Mouse (Mus musculus) liver, embryonic 14.5 days (tissue): ENCODE data around the gene Rtn4rl1. TPM values are rescaled to one million over a fixed set of nuclear protein-coding genes. Genes with fewer than 3 reads are reported as not detected.

Source experiments
- ATAC-seq: fragments of 200-750 bp; cut with Nextera tagmentation; 2 replicates; pipeline ENCODE4 v1.8.0; 2017; ENCODE audit warnings: moderate number of reproducible peaks, mild to moderate bottlenecking, moderate library complexity; ENCODE audit not compliant: insufficient read depth
- DNase-seq, 3 experiments: peaks; one replicate each; pipeline ENCODE4 v3.0.0-alpha.2; 2012 to 2013; ENCODE audit warnings: low read depth in 3 of 3, low spot score in 3 of 3
- H3K27ac ChIP-seq: fragments of 300-500 bp; sonication (generic); 2 replicates; pipeline ENCODE4 v1.5.1; 2014; ENCODE audit warnings: moderate library complexity, mild to moderate bottlenecking, control low read depth, inconsistent platforms
- H3K27me3 ChIP-seq: fragments of 300-500 bp; sonication (generic); 2 replicates; pipeline ENCODE4 v1.6.1; 2014; ENCODE audit warnings: mild to moderate bottlenecking, low read length, moderate library complexity; ENCODE audit not compliant: control insufficient read depth, insufficient read depth
- H3K36me3 ChIP-seq: fragments of 300-500 bp; sonication (generic); replicated peaks from 2 replicates; pipeline ENCODE4 v1.6.1; 2014; ENCODE audit warnings: low read depth; ENCODE audit not compliant: control insufficient read depth, insufficient read depth
- H3K4me1 ChIP-seq, 2 experiments: fragments of 200-500 bp in 1 of 2; fragments of 300-500 bp in 1 of 2; sonication (generic) in 1 of 2; replicated peaks; 2 replicates each; pipeline ENCODE4 v1.6.1; 2012 to 2014; ENCODE audit warnings: antibody characterized with exemption in 1 of 2, inconsistent platforms in 1 of 2, low read length in 1 of 2; ENCODE audit not compliant: control insufficient read depth in 2 of 2, insufficient read depth in 2 of 2
- H3K4me2 ChIP-seq: fragments of 300-500 bp; sonication (generic); 2 replicates; pipeline ENCODE4 v1.6.1; 2014; ENCODE audit warnings: low read depth, mild to moderate bottlenecking, control low read depth, moderate library complexity
- H3K4me3 ChIP-seq, 2 experiments: fragments of 200-500 bp in 1 of 2; fragments of 300-500 bp in 1 of 2; sonication (generic) in 1 of 2; 2 replicates each; pipeline ENCODE4 v1.5.1; 2012 to 2014; ENCODE audit warnings: low read depth in 2 of 2, low read length in 2 of 2, mild to moderate bottlenecking in 2 of 2, control low read depth in 1 of 2, inconsistent platforms in 1 of 2, moderate library complexity in 1 of 2; ENCODE audit not compliant: insufficient read depth in 1 of 2
- H3K9ac ChIP-seq: fragments of 300-500 bp; sonication (generic); replicated peaks from 2 replicates; pipeline ENCODE4 v1.6.1; 2014; ENCODE audit warnings: mild to moderate bottlenecking, control low read depth, moderate library complexity
- H3K9me3 ChIP-seq: fragments of 300-500 bp; sonication (generic); 2 replicates; pipeline ENCODE4 v1.6.1; 2016; ENCODE audit warnings: low read length, mixed read lengths; ENCODE audit not compliant: control insufficient read depth
- CTCF ChIP-seq: IDR thresholded peaks from 2 replicates; pipeline ENCODE4 v1.5.1; 2016; ENCODE audit warnings: antibody characterized with exemption, low read depth, control low read depth
- EP300 ChIP-seq: IDR thresholded peaks from 2 replicates; pipeline ENCODE4 v1.6.1; 2016; ENCODE audit warnings: antibody characterized with exemption, low read depth
- WGBS: fragments of 180-500 bp; shearing (Covaris S2); extraction: QIAGEN DNeasy Blood & Tissue Kit; methylation state at CpG from one replicate; pipeline ENCODE4 v1.1.7; 2014; ENCODE audit not compliant: insufficient replicate concordance; 5-methylcytosine and 5-hydroxymethylcytosine counted together
- polyA plus RNA-seq, 2 experiments: library from polyadenylated mRNA; depleted of rRNA in 1 of 2; stranded (reverse) in 1 of 2; unstranded in 1 of 2; fragments of >200 nt; fragmentation: Nextera tagmentation in 1 of 2; extraction: Ambion mirVana in 1 of 2; gene quantifications; 2 replicates each; pipeline versions ENCODE4 v1.2.1 to v1.2.3; 2012 to 2014

Rtn4rl1 gene
- polyA plus RNA-seq, 2 experiments, result 0.56 to 0.98 TPM

DNA sequence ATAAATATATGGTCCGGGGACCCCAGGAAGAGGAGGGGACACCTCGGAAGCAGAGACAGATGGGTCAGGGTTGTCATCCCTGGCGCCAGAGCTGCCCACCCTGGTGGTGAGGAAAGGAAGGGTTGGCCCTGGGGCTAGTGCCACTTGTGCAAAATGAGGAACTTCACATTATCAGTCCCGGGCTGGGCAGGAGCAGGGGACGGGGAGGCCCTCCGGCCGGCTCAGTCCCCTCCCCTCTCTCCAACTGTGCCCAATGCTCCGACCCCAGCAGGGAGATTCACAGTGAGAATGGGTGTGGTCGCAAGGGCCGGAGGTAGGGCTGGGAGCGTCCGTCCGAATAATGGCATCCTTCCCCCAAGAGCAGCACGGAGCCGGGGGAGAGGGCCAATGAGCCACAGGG is 28.8 kb upstream of the Rtn4rl1 start:
- no peak overlapping the region for H3K9ac ChIP-seq
- DNase-seq (no peak), ATAC-seq (no peak)
- no peaks in the 10 kb centered on the region; a peak in 1 of 4 replicates for H3K4me1 ChIP-seq
- H3K4me3 ChIP-seq, result 0 out of 4 replicates have a peak overlapping the region, but pooled peaks of 1 of the 2 experiments have one; percentile 5
- H3K4me2 ChIP-seq, result peak overlapping the region; percentile 27; the same call in 1 of the 2 replicates
- H3K27me3 ChIP-seq, result peaks cover 53% of the 10 kb centered on the region
- no peaks in the 10 kb centered on the region for H3K36me3 ChIP-seq
- TF ChIP-seq CTCF (peak; percentile 43; the same call in 1 of the 2 replicates), EP300 (no peak)
- 5% methylated on average over 15 of the region's 15 CpGs for WGBS
- H3K27ac ChIP-seq, result no peak overlapping the region
- no peaks in the 10 kb centered on the region for H3K9me3 ChIP-seq

GRCm38 (mm10) chr11:75165441-75166192 is 28.0 kb upstream of the Rtn4rl1 start:
- Histone ChIP-seq H3K36me3 (no peaks in the 10 kb centered on the region), H3K4me1 (no peaks in the 10 kb centered on the region; a peak in 1 of 4 replicates), H3K27me3 (peaks cover 62% of the 10 kb centered on the region), H3K27ac (no peak overlapping the region), H3K9me3 (no peaks in the 10 kb centered on the region), H3K9ac (no peak overlapping the region), H3K4me2 (peak overlapping the region; percentile 40), H3K4me3 (peak overlapping the region in 1 of 2 experiments; percentile 34; a peak in 2 of 4 replicates)
- ATAC-seq, result 0 out of 2 replicates have a peak, but pooled peaks have one; percentile 33
- peak in 2 of 3 experiments; percentile 31 to 47 for DNase-seq
- TF ChIP-seq EP300 (no peak), CTCF (peak; percentile 94)
- 7% methylated on average over 54 of the region's 54 CpGs for WGBS

GRCm38 (mm10) chr11:75166193-75166842 is 27.3 kb upstream of the Rtn4rl1 start:
- ATAC-seq, result no peak
- no peak overlapping the region for H3K9ac ChIP-seq
- DNase-seq, result no peak
- H3K36me3 ChIP-seq, result no peaks in the 10 kb centered on the region
- TF ChIP-seq EP300, result no peak
- no peak for TF ChIP-seq CTCF
- H3K27ac ChIP-seq, result no peak overlapping the region
- no peaks in the 10 kb centered on the region; a peak in 1 of 4 replicates for H3K4me1 ChIP-seq
- peak overlapping the region; percentile 40 for H3K4me2 ChIP-seq
- WGBS, result 6% methylated on average over 55 of the region's 55 CpGs
- H3K4me3 ChIP-seq, result peak overlapping the region in 1 of 2 experiments; percentile 34; a peak in 2 of 4 replicates
- H3K27me3 ChIP-seq, result peaks cover 69% of the 10 kb centered on the region
- no peaks in the 10 kb centered on the region for H3K9me3 ChIP-seq

- WGBS, result 3% methylated on average over 68 of the region's 68 CpGs
- TF ChIP-seq CTCF, result 0 out of 2 replicates have a peak, but pooled peaks have one; percentile 8
- TF ChIP-seq EP300, result no peak
- H3K4me2 ChIP-seq, result peak overlapping the region; percentile 40
- DNase-seq (no peak), ATAC-seq (no peak)
- H3K4me1 ChIP-seq, result no peaks in the 10 kb centered on the region; a peak in 1 of 4 replicates
- no peak overlapping the region for H3K9ac ChIP-seq
- H3K36me3 ChIP-seq, result no peaks in the 10 kb centered on the region
- no peaks in the 10 kb centered on the region for H3K9me3 ChIP-seq
- peaks cover 76% of the 10 kb centered on the region for H3K27me3 ChIP-seq
- peak overlapping the region in 1 of 2 experiments; percentile 34; a peak in 2 of 4 replicates for H3K4me3 ChIP-seq
- no peak overlapping the region for H3K27ac ChIP-seq
Observed at GRCm38 (mm10) chr11:75166861-75167642, 26.5 kb upstream of the Rtn4rl1 start.
